Mouse (Mus musculus) left cerebral cortex, adult 18-20 months (tissue): ENCODE data around the gene Trpc4ap. TPM values are rescaled to one million over a fixed set of nuclear protein-coding genes. Genes with fewer than 3 reads are reported as not detected.
"Not testable (repeated sequence)": the region's sequence is repeated elsewhere in the genome, so short reads cannot be mapped to it uniquely, and the experiment has no call there.

ENCODE experiments used
- DNase-seq, 2 experiments: peaks; one replicate each; pipeline ENCODE4 v3.0.0; 2021 to 2022; ENCODE audit warnings: low spot score in 2 of 2, mixed read lengths in 1 of 2
- long read RNA-seq, 2 experiments: library from polyadenylated mRNA; stranded (forward); transcript quantifications; one replicate each; pipeline ENCODE4 v2.0.0; 2021
- total RNA-seq, 2 experiments: library from RNA; stranded (reverse); gene quantifications; 2 replicates each; pipeline ENCODE4 v1.2.3; 2021

Gene Trpc4ap
- total RNA-seq, result 100 to 1,000 TPM; 142 to 144 TPM
- long read RNA-seq, experiment 1, transcript Trpc4ap-201 (19 exons, 3,204 nt), result major isoform, 275 of 334 reads
- long read RNA-seq, experiment 1, transcript Trpc4ap-202 (19 exons, 3,091 nt), result minor isoform, 5 of 334 reads
- long read RNA-seq, experiment 1, partial matches to known transcripts, result 22 of 334 reads
- long read RNA-seq, experiment 1, other reads (novel, unspliced or antisense), result 32 of 334 reads
- long read RNA-seq, experiment 2, transcript Trpc4ap-201 (19 exons, 3,204 nt), result major isoform, 186 of 227 reads
- long read RNA-seq, experiment 2, transcript Trpc4ap-202 (19 exons, 3,091 nt), result minor isoform, 8 of 227 reads
- long read RNA-seq, experiment 2, partial matches to known transcripts, result 22 of 227 reads
- long read RNA-seq, experiment 2, other reads (novel, unspliced or antisense), result 10 of 227 reads

DNA sequence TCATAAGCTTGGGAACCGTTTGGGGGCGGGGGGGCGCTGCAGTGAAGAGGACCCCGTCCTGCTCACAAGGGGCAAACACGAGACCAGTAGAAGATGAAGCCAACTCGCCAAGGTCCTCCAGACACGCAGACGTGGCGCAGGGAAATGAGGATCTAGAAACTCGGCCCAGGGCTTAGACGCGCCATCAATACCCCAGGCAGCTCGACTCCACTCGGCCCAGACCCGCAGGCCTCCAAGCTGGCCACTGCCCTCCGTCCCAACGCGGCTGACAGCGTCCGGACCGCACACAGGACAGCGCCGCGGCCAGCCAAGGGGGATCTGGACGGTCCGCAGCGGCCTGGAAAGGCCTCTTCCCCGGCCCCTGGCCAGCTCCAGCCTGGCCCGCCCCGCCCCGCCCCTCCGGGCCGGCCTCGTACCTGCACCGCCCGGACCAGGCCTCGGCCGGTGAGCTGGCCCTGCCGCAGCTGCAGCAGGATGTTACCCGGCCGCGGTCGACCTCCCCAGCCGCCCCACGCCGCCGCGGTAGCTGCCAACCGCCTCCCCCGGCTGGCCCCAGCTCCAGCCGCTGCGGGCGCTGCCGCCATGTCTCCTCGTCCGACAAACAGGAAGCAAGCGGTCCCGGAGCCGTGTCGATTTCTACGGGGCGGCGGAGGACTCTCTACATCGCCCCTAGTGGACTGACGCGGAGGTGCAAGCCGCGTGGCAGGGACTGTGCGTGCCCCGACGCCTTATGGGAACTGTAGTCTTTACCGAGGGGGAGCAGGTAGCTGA is at the start of gene Trpc4ap:
TSS of gene Trpc4ap (minus strand) at position 662 of the 771 bp plus-strand sequence.
- DNase-seq, result peak; percentile 96 to 99

DNA sequence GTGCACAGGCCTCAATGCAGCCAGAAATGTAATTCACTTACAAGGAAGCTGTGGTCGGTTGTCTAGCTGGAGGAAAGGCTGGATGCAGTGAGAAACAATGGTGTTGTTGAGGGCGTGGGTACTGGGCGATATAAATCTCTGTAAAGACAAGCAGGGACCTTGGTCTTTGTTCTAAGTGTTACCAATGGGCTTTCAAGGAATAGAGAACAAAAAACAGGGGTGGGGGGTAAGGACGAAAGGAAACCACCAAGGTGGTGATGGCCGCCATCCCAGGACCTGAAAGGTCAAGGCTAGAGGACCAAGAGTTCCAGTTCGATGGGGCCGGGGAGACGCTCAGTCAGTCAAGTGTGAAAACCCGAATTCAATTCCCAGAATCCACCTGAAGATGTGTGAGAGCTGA is 45.6 kb upstream of the Trpc4ap start:
- no peak for DNase-seq

DNA sequence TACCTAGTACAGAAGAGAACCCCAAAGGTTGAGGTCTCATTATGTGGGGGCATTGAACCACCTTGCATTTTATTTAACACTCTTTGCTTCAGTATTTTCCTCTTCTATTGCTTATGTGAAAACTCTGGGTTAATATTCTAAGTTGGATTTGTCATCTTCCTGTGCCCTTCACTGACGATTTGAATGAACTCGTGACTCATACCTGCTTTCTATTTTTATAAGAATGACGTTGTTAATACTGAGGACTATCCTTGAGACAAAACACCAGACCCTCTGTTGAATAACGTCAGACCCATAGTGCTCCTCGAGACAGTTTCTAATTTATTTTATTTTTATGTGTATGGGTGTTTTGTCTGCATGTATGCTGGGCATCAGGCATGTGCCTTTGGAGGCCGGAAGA is 44.8 kb upstream of the Trpc4ap start:
- no peak for DNase-seq

DNA sequence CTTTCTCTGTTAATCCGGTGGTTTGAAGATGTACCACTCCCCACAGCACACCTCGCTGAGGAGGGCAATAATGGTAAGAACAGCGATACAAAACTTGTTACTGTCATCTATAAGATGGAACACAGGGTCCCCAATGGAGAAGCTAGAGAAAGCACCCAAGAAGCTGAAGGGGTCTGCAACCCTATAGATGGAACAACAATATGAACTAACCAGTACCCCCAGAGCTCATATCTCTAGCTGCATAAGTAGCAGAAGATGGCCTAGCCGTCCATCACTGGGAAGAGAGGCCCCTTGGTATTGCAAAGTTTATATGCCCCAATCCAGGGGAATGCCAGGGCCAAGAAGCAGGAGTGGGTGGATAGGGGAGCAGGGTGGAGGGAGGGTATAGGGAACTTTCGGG is 43.6 kb upstream of the Trpc4ap start, which contains the start of gene Gm17581:
TSS of gene Gm17581 (minus strand) at position 101 of the 400 bp plus-strand sequence.
- DNase-seq, result not testable (repeated sequence)

DNA sequence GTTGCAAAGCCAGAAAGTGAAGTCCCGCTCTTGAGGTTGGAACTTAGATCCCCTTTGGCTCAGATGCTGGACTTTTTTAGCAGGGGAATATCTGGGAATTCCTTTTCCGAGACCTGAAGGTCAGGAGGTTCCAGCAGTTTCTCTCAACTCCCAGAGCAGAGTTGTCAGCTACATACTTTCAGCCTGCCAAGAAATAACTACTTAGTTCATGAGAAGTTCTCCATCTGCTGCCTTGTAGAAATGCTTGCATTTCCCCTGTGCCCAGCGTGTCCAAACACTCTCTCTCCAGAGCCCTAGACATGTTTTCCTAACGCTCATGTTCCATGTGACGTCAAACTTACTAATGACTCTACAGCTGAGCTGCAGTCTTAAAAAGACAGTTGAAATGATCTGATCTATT is 42.9 kb upstream of the Trpc4ap start:
- no peak for DNase-seq

DNA sequence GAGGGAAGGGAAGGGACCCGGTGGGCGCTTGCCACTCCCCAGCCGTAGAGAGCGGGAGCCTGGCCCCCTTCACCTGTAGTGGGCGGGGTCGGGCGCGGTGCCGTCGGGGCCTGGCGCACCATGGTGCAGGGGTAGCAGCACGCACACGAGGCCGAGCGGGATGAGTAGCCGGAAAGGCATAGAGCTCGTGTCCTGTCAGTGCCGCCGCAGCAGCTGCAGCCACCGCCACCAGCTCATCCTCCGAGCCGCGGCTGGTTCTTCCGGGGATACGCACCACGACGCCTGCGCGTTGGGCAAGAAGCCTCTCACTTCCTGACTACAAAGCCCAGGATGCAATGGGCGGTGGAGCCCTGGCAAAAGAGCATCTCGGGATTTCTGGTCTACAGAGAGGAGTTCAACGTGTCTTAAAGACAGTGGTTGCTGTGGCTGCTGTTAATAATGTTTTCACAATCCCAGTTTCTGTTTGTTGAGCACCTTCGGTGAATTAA is 37.0 kb upstream of the Trpc4ap start, which contains the start of gene Edem2:
TSS of gene Edem2 (minus strand) at position 318 of the 488 bp plus-strand sequence.
- DNase-seq, result peak; percentile 91 to 95

DNA sequence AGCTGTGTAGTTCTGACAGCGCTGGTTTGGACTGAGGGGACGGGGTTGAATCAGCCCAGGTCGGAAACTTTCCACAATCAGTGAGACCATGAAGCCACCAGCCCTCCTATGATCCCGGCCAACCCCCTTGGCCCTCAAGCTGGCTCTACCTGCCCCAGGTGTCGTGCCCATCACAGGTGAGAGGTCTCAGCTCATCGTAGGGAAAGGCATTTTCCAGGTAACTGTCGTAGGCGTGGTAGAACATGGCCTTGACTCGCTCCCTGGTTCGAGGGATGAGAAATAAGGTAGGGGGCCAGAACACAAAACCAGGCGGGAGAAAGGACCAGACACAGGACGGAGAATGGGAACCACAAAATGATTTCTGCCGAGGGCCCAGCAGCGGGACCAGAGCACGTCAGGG is 36.6 kb upstream of the Trpc4ap start:
- DNase-seq, result no peak

DNA sequence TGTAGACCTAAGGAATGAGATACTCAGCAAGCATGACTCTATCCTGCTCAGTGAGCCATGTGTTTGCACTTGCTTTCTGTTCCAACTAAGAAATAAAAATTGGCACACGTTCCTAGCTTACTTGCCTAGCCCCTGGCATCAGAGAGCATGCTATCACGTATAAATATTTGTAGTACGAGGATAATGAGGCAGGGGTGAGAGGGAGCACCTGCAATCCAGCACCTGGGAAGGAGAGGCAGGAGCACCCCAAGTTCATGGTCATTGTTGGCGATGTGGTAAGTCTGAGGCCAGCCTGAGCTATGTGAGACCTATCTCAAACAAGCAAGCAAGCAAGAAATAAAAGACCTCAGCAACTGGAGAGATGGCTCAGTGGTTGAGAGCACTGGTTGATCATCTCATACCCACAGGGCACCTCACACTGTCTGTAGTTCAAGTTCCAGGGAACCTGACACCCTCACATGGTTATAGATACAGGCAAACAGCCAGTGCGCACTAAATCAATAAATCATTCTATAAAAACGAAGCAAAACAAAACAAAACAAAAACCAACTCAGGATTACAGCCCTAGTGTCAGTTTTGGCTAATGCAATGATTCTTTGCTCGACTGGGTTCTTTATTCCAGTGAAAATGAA is 35.7 kb upstream of the Trpc4ap start:
- DNase-seq, result no peak

DNA sequence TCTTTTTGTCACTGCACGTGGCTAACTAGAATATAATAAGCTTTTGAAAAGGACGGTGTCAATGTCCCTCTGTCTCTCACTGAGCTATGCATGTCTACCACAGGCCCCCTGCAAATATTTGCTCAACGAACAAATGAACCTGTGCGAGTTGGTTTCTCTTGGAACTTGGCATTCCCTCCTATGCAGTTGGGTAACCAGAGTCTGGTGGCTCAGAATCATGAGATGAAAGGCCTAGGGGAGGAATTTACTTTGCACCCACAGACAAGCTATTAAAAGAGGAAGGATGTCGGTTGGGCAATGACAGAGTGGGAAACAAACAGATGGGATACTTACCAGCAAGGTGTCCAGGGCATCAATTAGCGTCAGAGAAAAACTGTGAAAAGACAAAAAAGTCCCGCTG is 34.1 kb upstream of the Trpc4ap start:
- DNase-seq, result no peak

DNA sequence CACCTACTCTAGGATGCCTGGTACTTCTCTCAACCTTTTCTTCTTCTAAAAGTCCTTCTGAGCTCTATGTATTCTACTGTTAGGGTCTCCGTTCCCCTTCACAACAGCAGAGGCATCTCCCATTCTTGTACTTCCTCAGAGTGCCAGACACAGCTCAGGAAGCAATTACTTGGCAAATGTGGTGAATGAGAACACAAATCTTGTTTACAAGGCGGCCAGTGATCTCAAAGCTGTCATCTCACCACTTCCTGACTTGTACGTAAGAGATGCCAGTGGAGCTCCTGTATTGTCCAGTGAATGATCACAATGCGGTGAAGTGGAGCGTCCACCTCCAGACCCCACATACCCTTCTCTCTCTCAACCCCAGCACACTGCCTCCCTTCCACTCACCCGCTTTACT is 32.3 kb upstream of the Trpc4ap start:
- DNase-seq, result no peak

DNA sequence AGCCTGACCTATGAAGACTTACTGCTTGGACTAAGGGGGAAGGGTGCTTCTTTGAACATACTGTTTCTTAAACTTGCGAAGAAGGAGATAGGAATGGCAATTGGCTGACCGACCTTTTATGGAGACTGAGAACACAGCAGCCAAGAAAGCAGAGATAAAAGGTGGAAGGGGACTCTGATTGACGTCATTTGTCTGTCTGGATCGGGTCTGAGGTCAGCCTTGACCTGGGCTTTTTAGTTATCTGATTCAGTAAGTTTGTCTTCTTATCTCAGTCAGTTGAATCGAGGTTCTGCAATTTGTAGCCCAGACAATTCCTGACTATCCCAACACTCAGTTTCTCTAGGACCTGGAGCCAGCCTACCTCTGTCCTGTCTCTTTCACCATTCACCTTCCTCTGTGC is 31.9 kb upstream of the Trpc4ap start:
- DNase-seq, result no peak

DNA sequence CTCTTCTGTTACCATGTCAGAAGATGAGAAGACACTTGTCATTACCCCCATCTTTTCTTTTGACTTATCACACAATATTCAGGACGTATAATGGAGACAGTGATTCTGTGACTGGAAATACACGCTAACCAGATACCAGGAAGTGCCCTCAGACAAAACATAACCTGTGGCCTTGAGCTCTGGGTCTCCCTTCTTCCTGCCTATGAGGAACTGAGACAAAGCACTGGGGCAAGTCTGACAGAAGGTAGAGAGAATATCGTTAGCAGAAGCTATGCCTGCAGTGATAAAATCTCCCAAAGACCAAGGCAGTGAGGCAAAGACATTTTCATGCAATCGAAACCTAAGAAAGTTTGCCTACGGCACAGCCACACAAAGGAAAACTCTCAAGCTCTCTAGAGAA is 28.4 kb upstream of the Trpc4ap start:
- DNase-seq, result no peak

DNA sequence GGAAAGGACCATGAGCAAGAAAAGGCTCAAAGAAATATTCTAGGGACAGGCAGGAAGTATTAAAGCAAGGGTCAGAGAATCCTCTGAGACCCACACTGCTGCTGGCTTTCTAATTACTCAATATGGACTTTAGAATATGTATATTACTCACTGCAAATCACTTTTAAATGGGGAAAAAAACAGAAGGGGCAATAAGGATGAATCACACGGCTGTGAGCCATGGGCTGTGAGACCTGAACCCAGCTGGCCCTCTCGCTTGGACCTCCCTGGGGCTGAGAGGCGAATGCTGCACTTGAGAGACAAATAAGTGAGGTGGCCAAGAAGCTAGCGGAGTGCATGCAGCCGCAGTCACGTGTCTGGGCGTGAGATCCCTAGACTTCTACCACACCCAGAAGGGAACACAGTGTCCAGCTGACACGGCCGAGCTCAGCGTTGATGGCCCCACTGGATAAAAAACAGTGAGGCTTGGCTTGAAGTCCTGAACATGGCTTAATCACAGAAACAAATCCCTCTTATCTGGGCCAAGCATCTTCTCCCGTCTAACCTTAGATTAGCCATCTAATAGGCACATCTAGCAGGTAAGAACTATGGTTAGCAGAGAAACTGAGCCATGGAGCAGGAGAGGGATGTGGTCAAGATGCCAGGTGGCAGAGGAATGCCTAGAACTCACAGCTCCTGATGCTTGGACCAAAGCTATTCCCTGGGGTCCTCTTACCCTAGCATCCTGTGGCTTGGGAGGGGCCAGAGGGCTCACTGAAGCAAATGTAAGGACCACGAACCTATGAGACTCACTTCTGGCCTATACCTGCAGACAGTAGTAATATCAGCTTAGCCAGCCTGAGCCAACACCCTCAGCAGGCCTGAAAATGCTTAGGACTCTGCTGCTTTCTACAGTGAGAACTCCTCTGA is 25.2 kb upstream of the Trpc4ap start:
- no peak for DNase-seq

DNA sequence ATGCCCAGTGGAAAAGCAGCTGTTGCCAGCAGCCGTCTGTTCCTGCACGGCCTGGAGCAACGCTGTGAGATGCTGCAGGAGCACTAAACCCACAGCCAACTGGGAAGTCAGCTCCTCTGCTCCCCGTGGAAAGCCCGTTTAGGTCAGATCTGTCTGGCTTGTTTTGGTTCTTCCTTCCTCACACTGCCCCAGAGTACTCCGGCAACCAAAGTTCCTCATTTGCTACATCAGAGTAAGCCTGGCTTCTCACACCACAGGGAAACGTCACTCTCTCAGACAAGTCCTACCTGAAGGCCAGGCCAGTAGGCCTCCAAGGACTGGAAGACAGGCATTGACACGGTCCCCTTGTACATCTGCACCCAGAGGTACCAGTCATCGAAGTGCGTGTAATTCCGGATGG is 18.4 kb upstream of the Trpc4ap start:
- DNase-seq, result no peak

DNA sequence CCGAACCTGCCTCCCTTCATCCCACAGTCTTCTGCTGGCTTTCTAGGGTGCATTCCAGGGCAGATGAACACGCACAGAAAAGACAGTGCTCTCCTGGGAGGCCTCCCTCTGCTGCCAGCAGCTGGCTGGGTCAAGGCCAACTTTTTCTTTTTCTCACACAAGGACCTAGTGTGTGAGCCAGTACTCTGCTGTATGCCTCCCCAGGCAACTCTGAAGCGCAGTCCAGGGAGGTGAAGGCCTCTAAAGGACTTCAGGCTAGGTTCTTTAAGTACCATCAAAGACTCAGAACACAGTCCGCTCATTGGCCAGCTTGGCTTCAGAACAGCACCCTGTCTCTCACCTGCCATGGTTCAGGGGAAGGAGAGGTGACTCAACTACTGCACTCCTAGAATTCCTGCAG is 15.1 kb upstream of the Trpc4ap start:
- peak; percentile 21 to 22 for DNase-seq

DNA sequence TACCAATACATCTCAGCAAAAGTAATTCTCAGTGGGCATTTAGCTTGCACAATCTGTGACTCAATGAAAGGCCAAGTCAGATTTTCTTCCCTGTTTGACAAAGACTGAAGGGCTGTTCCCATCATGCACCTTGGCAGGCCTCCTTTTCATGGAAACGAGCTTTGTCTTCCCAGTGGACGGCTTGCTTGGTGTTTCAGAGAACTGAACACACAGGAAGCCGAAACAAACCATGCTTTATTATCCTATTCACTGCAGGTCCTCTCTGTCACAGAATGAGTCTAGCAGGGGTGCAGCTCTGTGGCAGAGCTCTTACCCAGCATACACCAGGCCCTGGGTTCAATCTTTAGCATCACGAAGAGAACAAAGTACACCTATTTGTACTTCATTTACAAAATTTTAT is 11.4 kb upstream of the Trpc4ap start:
- no peak for DNase-seq

DNA sequence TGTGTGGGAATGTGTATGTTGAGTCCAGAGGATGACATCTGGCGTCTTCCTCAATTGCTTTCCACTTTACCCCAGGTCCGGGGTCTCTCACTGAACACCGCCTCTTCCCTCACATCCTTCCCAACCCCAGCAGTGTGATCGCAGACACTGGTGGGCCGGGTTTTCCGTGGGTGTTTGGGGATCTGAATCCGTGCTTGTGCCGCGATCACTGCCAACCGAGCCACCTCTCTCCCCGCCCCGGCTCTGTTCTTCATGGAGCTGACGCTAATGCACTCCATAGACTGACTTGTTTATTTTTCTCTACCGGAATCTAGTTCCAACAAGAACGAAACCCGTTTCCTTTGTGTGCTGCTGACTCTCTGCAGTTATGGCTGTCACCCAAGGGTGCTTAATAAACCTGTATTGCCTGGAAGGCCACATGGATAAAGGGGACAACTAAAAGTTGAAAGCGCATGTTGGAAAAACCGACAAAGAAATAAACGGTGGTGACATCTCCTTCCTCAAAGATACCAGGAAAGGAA is 9.3 kb upstream of the Trpc4ap start:
- DNase-seq, result peak in 1 of 2 experiments; percentile 41

DNA sequence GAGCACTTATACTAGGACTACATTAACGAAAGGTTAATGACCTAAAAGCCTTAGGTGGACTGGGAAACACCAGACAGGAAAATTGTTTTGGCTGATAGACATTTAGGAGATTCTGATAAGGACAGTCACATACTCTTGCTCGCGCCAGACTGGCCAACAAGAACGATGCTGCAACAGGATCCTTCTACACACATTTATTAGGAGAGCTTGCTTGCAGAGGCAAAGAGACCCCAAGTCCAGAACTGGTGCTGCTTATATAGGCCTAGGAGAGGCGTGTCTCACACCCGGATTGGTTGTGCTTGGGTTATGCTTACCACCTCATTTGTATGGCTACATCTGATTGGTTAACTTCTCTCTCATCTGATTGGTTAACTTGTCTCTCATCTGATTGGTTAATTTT is 6.3 kb upstream of the Trpc4ap start:
- DNase-seq, result not testable (repeated sequence)

DNA sequence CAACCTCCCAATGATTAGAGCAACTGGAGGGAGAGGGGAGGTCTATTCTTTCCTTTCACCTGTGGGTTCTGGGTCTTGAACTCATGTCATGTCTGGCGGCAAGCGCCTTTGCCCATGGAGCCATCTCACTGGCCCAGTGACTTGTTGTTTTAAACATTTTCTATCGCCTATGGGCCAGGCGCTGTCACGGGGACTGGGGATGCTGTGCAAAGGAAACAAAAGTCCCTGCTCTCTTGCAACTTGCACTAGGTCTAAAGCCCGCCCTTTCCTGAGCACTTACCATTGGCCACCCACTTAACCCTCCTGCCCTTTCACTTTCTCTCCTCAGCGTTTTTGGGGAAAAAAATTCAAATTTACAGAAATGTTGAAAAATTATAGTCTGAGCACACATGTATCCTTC is 4.7 kb upstream of the Trpc4ap start:
- DNase-seq, result no peak

DNA sequence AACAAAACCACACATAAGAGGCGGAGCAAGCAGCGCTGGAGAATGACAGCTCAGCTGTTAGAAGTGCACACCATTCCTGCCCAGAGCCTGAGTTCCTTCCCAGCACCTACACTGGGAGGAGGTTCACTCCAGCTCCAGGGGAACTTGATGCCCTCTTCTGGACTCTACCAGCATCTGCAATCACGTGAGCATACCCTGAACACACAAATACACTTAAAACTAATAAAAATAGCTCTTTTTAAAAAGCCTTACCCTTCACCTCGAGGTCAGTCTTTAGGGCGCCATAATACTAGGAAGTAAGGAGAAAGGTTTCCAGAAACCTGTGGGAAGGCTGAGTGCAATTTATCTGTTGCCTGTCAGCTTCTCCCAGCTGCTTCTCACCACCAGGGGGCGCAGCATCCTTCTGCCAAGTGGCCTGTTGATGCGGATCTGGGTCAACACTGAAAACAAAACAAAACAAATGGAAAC is 3.9 kb upstream of the Trpc4ap start:
- DNase-seq, result peak; percentile 72 to 87
